Mouse (Mus musculus): ENCODE results near the gene Aqp12. TPM values are rescaled to one million over a fixed set of nuclear protein-coding genes. Genes with fewer than 3 reads are reported as not detected.
A peak's percentile ranks its signal among the peaks of the same experiment; 100 is the strongest.

Aqp12 gene
- polyA plus RNA-seq, 1 experiment = not detected

DNA sequence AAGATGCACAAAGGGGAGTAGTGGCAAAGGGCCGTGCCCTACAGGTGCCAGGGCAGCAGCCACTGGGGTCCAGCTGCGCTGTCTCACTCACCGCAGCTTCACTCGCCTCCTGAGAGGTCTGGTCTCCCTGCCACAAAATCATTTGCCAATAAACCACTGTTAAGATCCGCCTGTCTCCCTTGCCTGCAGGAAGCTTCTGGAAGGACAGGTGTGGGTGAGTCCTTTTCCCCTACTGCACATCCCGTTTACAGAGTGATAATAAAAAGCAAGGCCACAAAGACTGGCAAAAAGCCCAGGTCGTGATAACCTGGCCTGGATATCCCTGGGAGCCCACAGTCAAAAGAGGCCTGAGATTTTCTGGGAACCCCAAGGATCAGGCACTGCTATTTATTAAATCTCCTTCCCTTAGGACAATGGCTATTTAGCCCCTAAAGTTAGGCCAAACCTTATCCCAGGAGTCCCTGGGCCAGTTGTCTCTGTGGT, 6.0 kb downstream of the Aqp12 start:
- TF ChIP-seq CTCF (IDR thresholded peaks at IDR 0.05; ENCODE audit: low read depth, low read length) (no peak), POLR2A (IDR thresholded peaks at IDR 0.05; ENCODE audit: borderline replicate concordance, low read depth, low read length) (no peak)
- Histone ChIP-seq H3K27ac (ENCODE audit: insufficient read depth, low read depth, low read length) (no peak overlapping the region), H3K4me1 (ENCODE audit: control insufficient read depth, insufficient read depth, low read length) (peaks cover 4% of the 10 kb centered on the region), H3K4me3 (ENCODE audit: insufficient read depth, low read length) (no peak overlapping the region)

DNA sequence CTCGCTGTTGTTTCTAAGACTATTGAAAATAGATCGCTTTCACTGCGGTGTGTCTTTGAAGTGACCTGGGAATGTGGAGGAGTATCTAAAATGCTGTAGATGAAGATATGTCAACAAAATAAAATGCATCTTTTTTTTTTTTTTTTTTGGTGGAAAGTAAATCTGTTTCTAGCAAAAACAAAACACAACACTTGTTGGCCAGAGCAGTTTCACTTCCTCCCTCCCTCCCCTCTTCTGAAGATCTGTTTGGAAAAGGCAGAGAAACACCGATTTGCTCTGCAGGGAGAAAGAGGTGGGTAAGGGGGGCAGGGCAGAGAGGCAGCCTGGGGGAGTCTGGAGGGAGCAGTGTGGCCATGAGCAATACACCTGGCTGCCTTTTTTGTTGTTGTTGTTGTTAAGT, 7.2 kb downstream of the Aqp12 start:
- Histone ChIP-seq H3K27ac (ENCODE audit: insufficient read depth, low read depth, low read length) (no peak overlapping the region), H3K4me3 (ENCODE audit: insufficient read depth, low read length) (no peak overlapping the region), H3K4me1 (ENCODE audit: control insufficient read depth, insufficient read depth, low read length) (peaks cover 4% of the 10 kb centered on the region)
- TF ChIP-seq CTCF (IDR thresholded peaks at IDR 0.05; ENCODE audit: low read depth, low read length) (no peak), POLR2A (IDR thresholded peaks at IDR 0.05; ENCODE audit: borderline replicate concordance, low read depth, low read length) (no peak)

DNA sequence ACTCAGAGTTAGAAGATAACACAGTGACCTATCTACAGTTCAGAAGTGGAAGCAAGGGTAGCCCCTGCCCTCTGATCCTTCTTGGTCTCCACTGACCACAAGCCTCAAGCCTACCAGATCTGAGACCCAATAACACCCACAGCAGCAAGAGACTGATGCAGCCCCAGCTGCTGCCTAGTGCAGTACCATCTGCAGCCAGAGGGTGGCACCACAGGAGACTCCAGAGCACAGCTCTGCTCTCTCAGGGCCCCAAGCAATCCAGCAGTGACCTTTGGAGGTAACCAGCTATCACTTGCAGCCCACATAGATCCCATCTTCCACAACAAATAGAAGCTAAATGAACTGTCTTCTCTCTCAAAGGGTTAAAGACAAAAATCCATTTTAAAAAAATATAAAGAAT, 8.3 kb downstream of the Aqp12 start:
- H3K4me3 ChIP-seq (ENCODE audit: insufficient read depth, low read length) = no peak overlapping the region
- peaks cover 4% of the 10 kb centered on the region for H3K4me1 ChIP-seq (ENCODE audit: control insufficient read depth, insufficient read depth, low read length)
- no peak overlapping the region for H3K27ac ChIP-seq (ENCODE audit: insufficient read depth, low read depth, low read length)
- TF ChIP-seq CTCF (IDR thresholded peaks at IDR 0.05; ENCODE audit: low read depth, low read length) = peak; percentile 93
- no peak for TF ChIP-seq POLR2A (IDR thresholded peaks at IDR 0.05; ENCODE audit: borderline replicate concordance, low read depth, low read length)

DNA sequence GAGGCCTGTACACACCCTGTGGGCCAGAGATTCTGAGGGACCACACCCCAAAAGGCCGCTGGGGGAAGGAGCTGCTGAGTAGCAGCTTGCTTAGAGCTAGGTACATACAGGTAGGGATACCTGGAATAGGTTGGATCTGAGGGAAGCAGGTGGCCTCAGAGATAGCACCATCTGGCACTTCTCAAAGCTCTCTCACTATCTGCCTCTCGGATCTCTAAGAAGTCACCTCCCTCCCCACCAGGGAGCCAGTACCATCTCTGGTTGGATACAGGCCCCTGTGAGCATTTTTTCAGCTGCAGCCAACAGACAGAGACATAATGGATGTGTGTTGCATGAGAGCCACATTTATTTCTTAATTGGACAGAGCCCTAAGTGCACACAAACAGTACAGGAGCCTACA, 9.0 kb downstream of the Aqp12 start:
- Histone ChIP-seq H3K4me3 (ENCODE audit: insufficient read depth, low read length) (no peak overlapping the region), H3K4me1 (ENCODE audit: control insufficient read depth, insufficient read depth, low read length) (peaks cover 4% of the 10 kb centered on the region), H3K27ac (ENCODE audit: insufficient read depth, low read depth, low read length) (no peak overlapping the region)
- TF ChIP-seq POLR2A (IDR thresholded peaks at IDR 0.05; ENCODE audit: borderline replicate concordance, low read depth, low read length) = no peak
- no peak for TF ChIP-seq CTCF (IDR thresholded peaks at IDR 0.05; ENCODE audit: low read depth, low read length)

DNA sequence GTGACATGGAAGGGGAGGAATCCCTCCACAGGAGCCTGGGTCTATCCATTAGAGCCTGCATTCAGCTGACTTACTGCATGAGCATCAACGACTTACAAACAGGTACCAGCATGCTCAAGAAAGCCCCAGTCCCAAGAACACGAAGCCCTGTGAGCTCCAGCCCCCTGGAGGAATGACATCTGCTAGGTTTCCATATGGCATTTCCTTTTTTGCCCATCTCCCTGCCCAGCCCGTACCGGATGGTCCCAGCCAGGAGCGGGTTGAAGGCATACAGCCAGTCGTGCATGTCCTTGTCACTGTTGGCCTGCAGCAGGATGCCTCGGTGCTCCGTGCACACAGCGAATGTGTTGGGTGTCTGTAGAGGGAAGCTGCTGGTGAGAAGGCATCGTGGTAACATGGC, 12.6 kb downstream of the Aqp12 start:
- Histone ChIP-seq H3K4me1 (ENCODE audit: control insufficient read depth, insufficient read depth, low read length) (no peaks in the 10 kb centered on the region), H3K4me3 (ENCODE audit: insufficient read depth, low read length) (no peak overlapping the region), H3K27ac (ENCODE audit: insufficient read depth, low read depth, low read length) (no peak overlapping the region)
- TF ChIP-seq POLR2A (IDR thresholded peaks at IDR 0.05; ENCODE audit: borderline replicate concordance, low read depth, low read length) = no peak
- TF ChIP-seq CTCF (IDR thresholded peaks at IDR 0.05; ENCODE audit: low read depth, low read length) = no peak

DNA sequence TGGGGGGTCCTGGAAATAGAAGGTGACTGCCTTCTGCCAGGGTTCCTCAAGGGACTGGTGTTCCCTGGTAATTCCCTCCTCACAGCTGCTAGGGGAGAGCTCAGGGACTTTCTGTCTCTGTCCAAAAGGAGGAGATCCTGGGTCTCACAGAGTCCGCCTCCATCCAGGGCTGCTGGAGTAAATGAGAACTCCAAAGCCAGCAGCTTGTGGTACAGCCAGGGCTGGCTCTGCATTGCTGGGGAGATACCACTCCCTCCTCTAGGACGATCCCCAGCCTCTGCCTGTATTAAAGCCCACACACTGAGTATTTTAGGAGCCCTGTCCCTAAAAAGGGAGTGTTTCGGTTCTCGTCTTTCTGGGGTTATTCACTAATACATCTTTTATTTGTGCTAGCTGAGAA, 14.5 kb downstream of the Aqp12 start:
- Histone ChIP-seq H3K4me1 (ENCODE audit: control insufficient read depth, insufficient read depth, low read length) (no peaks in the 10 kb centered on the region), H3K4me3 (ENCODE audit: insufficient read depth, low read length) (no peak overlapping the region), H3K27ac (ENCODE audit: insufficient read depth, low read depth, low read length) (no peak overlapping the region)
- TF ChIP-seq CTCF (IDR thresholded peaks at IDR 0.05; ENCODE audit: low read depth, low read length) = no peak
- no peak for TF ChIP-seq POLR2A (IDR thresholded peaks at IDR 0.05; ENCODE audit: borderline replicate concordance, low read depth, low read length)

DNA sequence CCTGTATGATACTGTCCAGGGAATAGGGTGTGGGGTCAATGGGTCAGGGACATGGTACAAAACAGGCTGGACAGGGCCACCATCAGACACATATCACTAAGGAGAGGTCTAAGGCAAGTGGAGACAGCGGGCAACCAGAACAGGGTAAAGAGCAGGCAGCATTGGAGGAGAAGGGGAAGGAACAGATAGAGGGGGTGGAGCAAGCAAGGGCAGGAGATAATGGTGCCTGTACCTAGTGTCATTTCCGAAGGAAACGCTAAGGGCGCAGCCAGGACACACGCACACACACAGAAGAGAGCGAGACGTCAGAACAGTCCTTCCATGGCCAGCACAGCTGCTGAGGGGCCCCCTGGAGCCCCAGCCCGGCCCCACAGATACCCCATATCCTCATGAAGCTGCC, 20.5 kb downstream of the Aqp12 start:
- Histone ChIP-seq H3K27ac (ENCODE audit: insufficient read depth, low read depth, low read length) (no peak overlapping the region), H3K4me3 (ENCODE audit: insufficient read depth, low read length) (no peak overlapping the region), H3K4me1 (ENCODE audit: control insufficient read depth, insufficient read depth, low read length) (no peaks in the 10 kb centered on the region)
- TF ChIP-seq POLR2A (IDR thresholded peaks at IDR 0.05; ENCODE audit: borderline replicate concordance, low read depth, low read length) (no peak), CTCF (IDR thresholded peaks at IDR 0.05; ENCODE audit: low read depth, low read length) (no peak)

DNA sequence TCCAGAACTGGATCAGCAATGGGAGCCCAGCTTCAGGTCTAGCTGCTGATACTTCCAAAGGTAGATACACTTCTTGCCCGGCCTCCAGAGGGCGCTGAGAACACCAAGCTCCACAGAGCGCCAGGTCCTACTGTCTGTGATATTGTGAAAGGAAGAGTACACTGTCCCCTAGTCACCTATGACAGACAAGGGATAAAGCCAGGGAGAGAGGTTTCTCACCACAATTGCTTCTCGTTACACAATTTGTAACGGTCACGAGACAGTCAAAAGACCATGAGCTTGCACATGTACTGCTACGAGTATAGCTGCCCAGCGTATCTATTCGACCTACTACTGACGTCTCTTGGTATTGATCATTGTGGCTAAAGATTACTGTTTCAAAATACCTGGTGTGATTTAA, 23.3 kb downstream of the Aqp12 start:
- Histone ChIP-seq H3K4me1 (ENCODE audit: control insufficient read depth, insufficient read depth, low read length) (no peaks in the 10 kb centered on the region), H3K27ac (ENCODE audit: insufficient read depth, low read depth, low read length) (no peak overlapping the region), H3K4me3 (ENCODE audit: insufficient read depth, low read length) (no peak overlapping the region)
- TF ChIP-seq POLR2A (IDR thresholded peaks at IDR 0.05; ENCODE audit: borderline replicate concordance, low read depth, low read length) (no peak), CTCF (IDR thresholded peaks at IDR 0.05; ENCODE audit: low read depth, low read length) (peak; percentile 13; the same call in 1 of the 2 replicates)

DNA sequence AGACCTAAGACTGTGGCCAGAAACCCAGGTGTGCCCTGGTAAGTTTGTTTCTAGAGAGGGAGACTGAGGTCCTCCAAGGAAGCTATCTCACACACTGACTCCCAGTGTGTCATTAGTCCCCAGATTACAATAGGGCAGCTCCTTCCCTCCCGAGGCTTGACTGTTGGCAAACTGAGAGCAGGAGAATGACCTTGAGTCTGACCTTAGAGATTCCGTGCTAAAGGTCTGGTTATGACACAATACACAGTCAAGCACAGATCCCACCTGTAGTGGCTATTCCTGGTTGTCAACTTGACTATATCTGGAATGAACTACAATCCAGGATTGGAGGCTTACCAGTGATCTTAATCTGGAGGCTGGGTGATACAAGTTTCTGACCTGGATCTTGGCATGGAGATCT, 23.9 kb downstream of the Aqp12 start:
- H3K4me3 ChIP-seq (ENCODE audit: insufficient read depth, low read length) = no peak overlapping the region
- H3K27ac ChIP-seq (ENCODE audit: insufficient read depth, low read depth, low read length) = no peak overlapping the region
- no peaks in the 10 kb centered on the region for H3K4me1 ChIP-seq (ENCODE audit: control insufficient read depth, insufficient read depth, low read length)
- TF ChIP-seq POLR2A (IDR thresholded peaks at IDR 0.05; ENCODE audit: borderline replicate concordance, low read depth, low read length) (no peak), CTCF (IDR thresholded peaks at IDR 0.05; ENCODE audit: low read depth, low read length) (no peak)

DNA sequence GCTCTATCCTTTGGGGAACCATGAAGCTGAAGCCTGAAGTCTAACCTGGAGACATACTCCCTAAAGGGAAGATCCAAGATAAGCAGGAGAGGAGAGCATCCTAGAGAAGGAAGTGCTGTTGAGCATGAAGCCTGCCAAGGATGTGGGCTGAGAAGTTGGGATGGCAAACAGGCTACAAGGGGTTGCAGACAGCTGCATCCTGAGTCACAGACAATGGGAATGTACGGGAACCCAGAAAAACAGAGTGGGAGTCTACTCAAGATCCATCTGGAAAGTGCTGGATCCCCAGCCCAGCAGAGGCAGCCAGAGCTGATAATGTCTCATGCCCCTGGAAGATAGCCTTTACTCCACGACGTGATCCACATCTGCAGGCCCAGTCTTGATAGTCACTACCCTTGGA, 25.1 kb downstream of the Aqp12 start:
- H3K4me1 ChIP-seq (ENCODE audit: control insufficient read depth, insufficient read depth, low read length) = no peaks in the 10 kb centered on the region
- TF ChIP-seq POLR2A (IDR thresholded peaks at IDR 0.05; ENCODE audit: borderline replicate concordance, low read depth, low read length) = no peak
- no peak for TF ChIP-seq CTCF (IDR thresholded peaks at IDR 0.05; ENCODE audit: low read depth, low read length)
- no peak overlapping the region for H3K27ac ChIP-seq (ENCODE audit: insufficient read depth, low read depth, low read length)
- no peak overlapping the region for H3K4me3 ChIP-seq (ENCODE audit: insufficient read depth, low read length)

DNA sequence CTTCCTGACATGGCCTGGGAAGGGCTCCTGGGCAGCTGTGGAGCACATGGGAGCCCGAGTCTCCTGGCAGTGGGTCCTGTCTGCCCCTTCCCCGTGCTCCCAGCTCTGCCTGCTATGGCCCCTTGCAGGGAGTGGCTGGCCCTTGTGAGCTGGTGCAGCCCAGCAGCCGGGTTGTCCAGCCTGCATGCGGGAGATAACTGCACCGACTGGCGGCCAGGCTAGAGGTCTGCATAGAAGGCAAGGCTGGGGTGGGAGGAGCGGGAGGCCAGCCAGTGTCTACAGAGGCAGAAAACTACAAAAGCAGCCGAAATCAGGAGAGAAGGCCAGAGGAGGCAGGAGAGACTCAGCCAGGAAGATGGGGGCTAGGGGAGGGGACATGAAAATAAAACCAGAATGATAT, 27.9 kb downstream of the Aqp12 start:
- Histone ChIP-seq H3K4me3 (ENCODE audit: insufficient read depth, low read length) (no peak overlapping the region), H3K4me1 (ENCODE audit: control insufficient read depth, insufficient read depth, low read length) (no peaks in the 10 kb centered on the region), H3K27ac (ENCODE audit: insufficient read depth, low read depth, low read length) (no peak overlapping the region)
- TF ChIP-seq POLR2A (IDR thresholded peaks at IDR 0.05; ENCODE audit: borderline replicate concordance, low read depth, low read length) = no peak
- TF ChIP-seq CTCF (IDR thresholded peaks at IDR 0.05; ENCODE audit: low read depth, low read length) = no peak
